Mouse (Mus musculus): ENCODE results near the gene Gpr137c.

- TF ChIP-seq CTCF (IDR thresholded peaks at IDR 0.05; ENCODE audit: control insufficient read depth, insufficient read depth, low read length) (no peak), POLR2A (IDR thresholded peaks at IDR 0.05; ENCODE audit: borderline replicate concordance, control insufficient read depth, low read depth, low read length) (no peak)
Observed at GRCm38 (mm10) chr14:45179606-45180005, 39.9 kb upstream of the Gpr137c start.
